Mouse (Mus musculus) gastrocnemius, adult 2 months (tissue): ENCODE data around the gene Cd209d. TPM values are rescaled to one million over a fixed set of nuclear protein-coding genes. Genes with fewer than 3 reads are reported as not detected.
"Not testable (repeated sequence)": the region's sequence is repeated elsewhere in the genome, so short reads cannot be mapped to it uniquely, and the experiment has no call there.

Source experiments
- DNase-seq: peaks from one replicate; pipeline ENCODE4 v3.0.0; 2022
- H3K27ac ChIP-seq: fragments of 200-600 bp; 2 replicates; pipeline ENCODE4 v1.8.1; 2022; ENCODE audit warnings: mild to moderate bottlenecking
- H3K4me3 ChIP-seq: fragments of 200-600 bp; 2 replicates; pipeline ENCODE4 v1.8.1; 2022; ENCODE audit warnings: mild to moderate bottlenecking, moderate library complexity
- CTCF ChIP-seq: fragments of 200-600 bp; IDR thresholded peaks from 2 replicates; pipeline ENCODE4 v1.8.1; 2022; ENCODE audit warnings: antibody characterized with exemption, mild to moderate bottlenecking, moderate library complexity
- intact Hi-C: fragments of 180-260 bp; cut with DNase I; formaldehyde crosslinking; loops from one replicate; pipeline ENCODE4 v1.15.1; 2025
- long read RNA-seq, 2 experiments: library from polyadenylated mRNA; stranded (forward); transcript quantifications; one replicate each; pipeline ENCODE4 v2.0.0; 2021
- total RNA-seq, 2 experiments: library from RNA; stranded (reverse); gene quantifications; 2 replicates each; pipeline ENCODE4 v1.2.3; 2021

Gene Cd209d
- total RNA-seq = 1 to 10 TPM in 1 of 2 experiments, under 1 TPM in 1; 0.64 to 1.6 TPM
- long read RNA-seq, experiment 1, partial matches to known transcripts = 0 of 1 reads
- long read RNA-seq, experiment 1, other reads (novel, unspliced or antisense) = 0 of 1 reads
- long read RNA-seq, experiment 2 = 0 reads

DNA sequence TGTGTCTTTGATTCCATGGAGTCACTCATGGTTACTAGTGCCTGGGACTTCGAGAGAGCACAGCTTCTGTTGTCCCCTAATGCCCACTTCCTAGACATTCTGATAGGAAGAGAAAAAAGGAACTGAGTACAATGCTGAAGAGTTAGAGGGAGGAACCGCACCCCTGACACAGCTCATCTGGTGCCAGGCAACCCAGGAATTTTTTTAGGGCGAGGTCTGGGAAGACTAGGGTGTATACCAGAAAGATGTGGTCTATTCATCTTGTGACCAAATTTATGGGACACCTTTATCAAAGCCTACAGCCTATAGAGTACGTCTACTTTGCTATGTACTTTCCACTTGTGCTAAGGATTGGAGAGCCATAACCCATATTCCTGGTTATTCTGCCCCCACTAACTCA is at the start of gene Cd209d:
Gene Cd209d (minus strand): TSS at position 101 of the 400 bp plus-strand sequence.
- Histone ChIP-seq H3K27ac (no peak within 1 kb of the TSS), H3K4me3 (no peak within 1 kb of the TSS; the same call in 1 of the 2 replicates)
- DNase-seq = no peak
- TF ChIP-seq CTCF = no peak
- intact Hi-C loops = no loop called here

DNA sequence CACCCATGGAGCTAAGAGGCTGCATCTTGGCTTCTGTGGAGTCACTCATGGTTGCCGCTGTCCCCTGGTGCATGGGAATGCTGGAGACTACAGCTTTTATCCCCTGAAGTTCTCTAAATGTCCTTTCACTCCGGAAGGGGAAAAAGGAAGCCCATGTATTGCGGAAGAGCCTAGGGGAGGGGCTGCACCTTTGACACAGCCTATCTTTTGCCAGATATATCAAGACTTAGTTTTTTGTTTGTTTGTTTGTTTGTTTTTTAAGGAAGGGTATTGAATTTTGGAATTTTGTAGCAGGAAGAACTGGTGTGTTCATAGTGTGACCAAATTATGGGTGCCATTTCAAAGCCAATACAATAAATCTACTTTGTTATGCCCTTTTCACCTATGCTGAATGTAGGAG is 48.4 kb upstream of the Cd209d start, which contains the start of gene Cd209b:
Gene Cd209b (minus strand): TSS at position 101 of the 400 bp plus-strand sequence.
- no peak for DNase-seq
- Histone ChIP-seq H3K27ac (no peak within 1 kb of the TSS), H3K4me3 (peak within 1 kb of the TSS; percentile 3; the same call in 1 of the 2 replicates)
- intact Hi-C loops = no loop called here
- TF ChIP-seq CTCF = no peak

DNA sequence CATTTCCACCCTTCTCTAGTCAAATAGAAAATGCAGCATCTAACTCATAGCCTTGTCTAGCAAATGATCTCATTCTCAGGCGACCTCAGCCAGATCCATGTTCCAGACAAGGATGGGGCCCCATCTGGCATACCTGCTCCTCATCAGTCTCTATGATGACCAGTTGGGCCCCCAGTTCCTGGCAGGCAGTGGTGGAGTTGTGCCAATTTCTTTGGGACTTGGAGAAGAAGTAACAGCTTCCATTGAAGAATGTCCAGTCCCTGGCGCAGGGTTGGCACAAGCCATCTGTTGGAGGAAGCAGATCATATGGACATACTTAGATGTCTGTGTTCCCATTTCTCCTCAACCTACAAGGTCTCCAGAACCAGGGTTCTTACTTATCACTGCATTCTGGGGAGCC is 2.2 kb downstream of the Cd209d start:
- Histone ChIP-seq H3K27ac (no peak overlapping the region), H3K4me3 (no peak overlapping the region)
- intact Hi-C loops = no loop called here
- no peak for DNase-seq
- TF ChIP-seq CTCF = no peak

DNA sequence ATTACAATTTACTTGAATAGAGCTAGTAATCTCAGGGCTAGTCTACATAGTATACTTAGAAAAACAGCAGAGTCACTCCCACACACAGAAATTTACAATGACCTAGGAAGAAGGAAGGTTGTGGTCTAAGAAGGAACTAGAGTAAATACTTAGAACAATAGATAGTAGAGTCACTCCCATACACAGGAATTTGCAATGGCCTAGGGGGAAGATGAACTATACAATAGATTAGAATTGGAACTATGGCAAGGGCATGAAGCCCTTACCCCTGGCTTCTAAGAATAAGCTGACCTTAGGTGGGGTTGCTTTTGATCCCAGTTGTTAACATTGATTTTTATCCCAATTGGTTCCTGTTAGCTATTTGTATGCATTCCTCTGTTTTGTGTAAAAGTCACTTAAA is 15.6 kb downstream of the Cd209d start:
- DNase-seq, H3K4me3 ChIP-seq, H3K27ac ChIP-seq, intact Hi-C loops: not testable (repeated sequence)

DNA sequence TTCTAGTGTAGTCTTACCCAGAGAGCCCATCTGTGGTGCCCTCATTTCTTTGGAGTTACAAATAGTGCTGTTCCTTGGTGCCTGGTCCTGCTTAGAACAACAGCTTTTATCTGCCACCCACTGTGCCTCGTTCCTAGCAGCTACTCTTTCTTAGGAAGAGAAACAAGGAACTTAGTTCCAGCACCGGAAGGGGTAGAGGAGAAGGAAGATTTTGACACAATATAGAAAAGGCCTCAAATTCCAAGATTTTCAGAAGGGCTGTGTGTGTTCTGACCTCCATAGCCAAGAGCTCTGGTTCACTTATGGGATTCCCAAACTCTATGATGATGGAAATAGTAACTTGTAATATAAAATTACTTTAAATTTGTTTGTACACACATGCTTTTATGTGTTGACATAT is 24.1 kb downstream of the Cd209d start, which contains the start of gene Cd209e:
Gene Cd209e (minus strand): TSS at position 101 of the 400 bp plus-strand sequence.
- intact Hi-C loops = no loop called here
- no peak for TF ChIP-seq CTCF
- H3K4me3 ChIP-seq = no peak within 1 kb of the TSS
- H3K27ac ChIP-seq = no peak within 1 kb of the TSS
- DNase-seq = no peak

Other genes with a start within 250 kb of the Cd209d start
- 1 to 10 TPM; 2.7 to 5.5 TPM for gene Stxbp2, start 247.6 kb downstream of the Cd209d start, total RNA-seq
- 1 to 10 TPM in 1 of 2 experiments, under 1 TPM in 1; 0.87 to 3.0 TPM for gene Retn, start 222.8 kb downstream of the Cd209d start, total RNA-seq
- not detected for gene Mcemp1, start 212.8 kb downstream of the Cd209d start, total RNA-seq
- not detected for gene Fcor, start 206.2 kb downstream of the Cd209d start, total RNA-seq
- gene Trappc5, start 202.3 kb downstream of the Cd209d start, total RNA-seq = 10 to 100 TPM; 18.2 to 20.7 TPM
- gene Fcer2a, start 184.4 kb downstream of the Cd209d start, total RNA-seq = not detected
- gene Clec4g, start 157.9 kb downstream of the Cd209d start, total RNA-seq = not detected
- under 1 TPM; 0.50 to 0.71 TPM for gene Cd209a, start 129.6 kb downstream of the Cd209d start, total RNA-seq
- gene Cd209e, start 24.2 kb downstream of the Cd209d start, total RNA-seq = not detected
- 1 to 10 TPM in 1 of 2 experiments, under 1 TPM in 1; 0.64 to 1.4 TPM for gene Cd209b, start 48.3 kb upstream of the Cd209d start, total RNA-seq
- gene Cd209c, start 76.2 kb upstream of the Cd209d start, total RNA-seq = under 1 TPM in 1 of 2 experiments, not detected in 1; 0.66 TPM
- gene Cd209f, start 227.3 kb upstream of the Cd209d start, total RNA-seq = 1 to 10 TPM in 1 of 2 experiments, under 1 TPM in 1; 0.51 to 1.2 TPM